Comparison of ENCODE assay signal across 8 mouse cellular contexts in the genomic region with DNA sequence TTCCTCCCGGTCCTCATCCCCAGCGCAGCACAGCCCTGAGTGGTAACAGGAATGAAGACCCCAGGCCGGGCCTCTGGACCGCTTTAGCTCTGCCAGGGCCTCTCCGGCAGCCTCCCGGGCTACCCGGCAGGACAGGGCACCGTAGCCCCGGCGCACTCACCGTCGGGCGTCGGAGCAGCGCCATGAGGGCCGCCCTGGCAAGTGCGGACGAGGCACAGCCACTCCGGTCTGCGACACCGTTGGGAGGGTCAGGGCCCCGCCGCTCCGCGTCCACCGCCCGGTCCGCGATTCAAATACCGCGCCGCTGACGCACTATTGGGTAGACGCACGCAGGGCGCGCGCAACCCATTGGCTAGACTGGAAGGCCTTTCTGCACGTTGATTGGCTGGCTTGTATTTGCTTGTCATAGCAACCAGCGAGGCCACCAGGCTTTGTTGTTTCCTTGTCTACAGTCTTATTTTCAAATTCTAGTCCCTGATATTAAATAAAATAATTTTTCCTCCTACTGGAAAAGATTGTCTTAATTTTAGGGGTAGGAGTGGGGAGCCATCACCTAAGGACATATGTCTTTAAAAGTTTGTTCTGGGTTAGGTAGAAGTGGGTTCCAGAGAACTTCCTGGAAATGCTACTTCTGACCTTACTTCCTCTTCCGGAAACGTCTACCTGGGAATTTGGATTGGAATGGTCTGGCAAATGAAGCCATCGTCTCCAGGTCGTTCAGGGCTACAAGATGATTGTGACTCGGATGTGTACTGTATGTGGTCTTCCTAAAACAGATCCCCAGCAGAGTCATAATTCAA. TPM values are rescaled to one million over a fixed set of nuclear protein-coding genes. Genes with fewer than 3 reads are reported as not detected.
DNase-seq lines count a peak whose midpoint lies in the region; ATAC-seq and TF ChIP-seq lines count a peak whose summit lies in the region.

Gene Ccnb2, minus strand, starts transcription at position 291 of the 800 bp plus-strand sequence.

- H3K36me3 ChIP-seq in ES-Bruce4 (ENCODE audit: control insufficient read depth, insufficient read depth, low read length, poor library complexity, severe bottlenecking), result peaks cover 29% of the 10 kb centered on the region
- H3K36me3 ChIP-seq in forebrain, embryonic 14.5 days (ENCODE audit: control insufficient read depth, insufficient read depth, low read length), result peaks cover 38% of the 10 kb centered on the region
- H3K36me3 ChIP-seq in neural tube, embryonic 15.5 days, result peaks cover 25% of the 10 kb centered on the region

- peak within 1 kb of the TSS; percentile 81 for H3K4me2 ChIP-seq in forebrain, embryonic 14.5 days (ENCODE audit: low read length)
- H3K4me2 ChIP-seq in neural tube, embryonic 15.5 days, result peak within 1 kb of the TSS; percentile 90

- no peak for TF ChIP-seq CTCF in ES-Bruce4 (IDR thresholded peaks at IDR 0.05; ENCODE audit: low read depth, low read length)

- peak within 1 kb of the TSS; percentile 29; the same call in 1 of the 2 replicates for H3K27ac ChIP-seq in ES-Bruce4 (ENCODE audit: insufficient read depth, low read length)
- peak within 1 kb of the TSS; percentile 22; the same call in 1 of the 2 replicates for H3K27ac ChIP-seq in forebrain, embryonic 14.5 days (ENCODE audit: low read depth, low read length)
- no peak within 1 kb of the TSS for H3K27ac ChIP-seq in neural tube, embryonic 15.5 days (replicated peaks)

- intact Hi-C loops in heart, postnatal 14 days (cut with DNase I), result no loop called here

- DNase-seq in forebrain, embryonic 14.5 days (ENCODE audit: low spot score), result peak; percentile 97
- peak; percentile 85 to 89 for DNase-seq in heart, postnatal 14 days
- peak; percentile 84 for DNase-seq in layer of hippocampus, adult 11-12 months (ENCODE audit: low spot score)
- DNase-seq in lung, adult 18-20 months, result peak; percentile 85 to 90
- peak; percentile 73 to 86 for DNase-seq in thymus, adult 18-20 months

- ATAC-seq in cerebellum, adult (ENCODE audit: insufficient number of reproducible peaks, low FRiP score, low TSS enrichment), result peak; percentile 72; the same call in 1 of the 2 replicates
- peak; percentile 97 for ATAC-seq in forebrain, embryonic 14.5 days
- ATAC-seq in neural tube, embryonic 15.5 days (ENCODE audit: low FRiP score), result peak; percentile 96

- 4% methylated on average over 45 of the region's 45 CpGs for WGBS in forebrain, embryonic 14.5 days
- WGBS in neural tube, embryonic 15.5 days, result 2% methylated on average over 45 of the region's 45 CpGs

- peak within 1 kb of the TSS; percentile 88 for H3K9ac ChIP-seq in ES-Bruce4 (ENCODE audit: low read depth, poor library complexity, severe bottlenecking)
- peak within 1 kb of the TSS; percentile 64 for H3K9ac ChIP-seq in forebrain, embryonic 14.5 days (ENCODE audit: low read length)
- H3K9ac ChIP-seq in neural tube, embryonic 15.5 days (replicated peaks), result no peak within 1 kb of the TSS; the same call in none of the 2 replicates

- TF ChIP-seq EP300 in ES-Bruce4 (IDR thresholded peaks at IDR 0.05; ENCODE audit: insufficient read depth, low read depth, low read length), result no peak

- H3K9me3 ChIP-seq in ES-Bruce4 (replicated peaks; ENCODE audit: control insufficient read depth, insufficient read depth, low read length, poor library complexity, severe bottlenecking), result no peaks in the 10 kb centered on the region
- no peaks in the 10 kb centered on the region for H3K9me3 ChIP-seq in forebrain, embryonic 14.5 days (replicated peaks; ENCODE audit: control insufficient read depth, low read length)
- H3K9me3 ChIP-seq in neural tube, embryonic 15.5 days (replicated peaks), result no peaks in the 10 kb centered on the region

- H3K27me3 ChIP-seq in ES-Bruce4 (ENCODE audit: control insufficient read depth, insufficient read depth, low read length, poor library complexity, severe bottlenecking), result no peaks in the 10 kb centered on the region
- H3K27me3 ChIP-seq in forebrain, embryonic 14.5 days (replicated peaks; ENCODE audit: control insufficient read depth, insufficient read depth, low read length), result no peaks in the 10 kb centered on the region
- H3K27me3 ChIP-seq in neural tube, embryonic 15.5 days (replicated peaks), result no peaks in the 10 kb centered on the region

- TF ChIP-seq POLR2A in ES-Bruce4 (IDR thresholded peaks at IDR 0.05; ENCODE audit: insufficient read depth, low read length), result peak; percentile 72

- H3K4me1 ChIP-seq in ES-Bruce4 (ENCODE audit: control insufficient read depth, insufficient read depth, low read length), result peaks cover 2% of the 10 kb centered on the region
- 0 out of 2 replicates have a peak, but pooled peaks cover 3% of the 10 kb centered on the region for H3K4me1 ChIP-seq in forebrain, embryonic 14.5 days (ENCODE audit: control insufficient read depth, insufficient read depth, low read length)
- peaks cover 10% of the 10 kb centered on the region for H3K4me1 ChIP-seq in neural tube, embryonic 15.5 days

- H3K4me3 ChIP-seq in ES-Bruce4 (ENCODE audit: low read depth, low read length), result peak within 1 kb of the TSS; percentile 69
- peak within 1 kb of the TSS; percentile 49 for H3K4me3 ChIP-seq in forebrain, embryonic 14.5 days (ENCODE audit: low read depth, low read length)
- peak within 1 kb of the TSS; percentile 44 for H3K4me3 ChIP-seq in neural tube, embryonic 15.5 days (replicated peaks)

RNA-seq across cellular contexts. Expression of gene Ccnb2, which starts in this region (rescaled TPM):
- 259 and 260 TPM in 2 replicates for polyA plus RNA-seq in ES-Bruce4 (2011; ENCODE audit: insufficient read depth, insufficient read length, low read depth, missing spikeins)
- polyA plus RNA-seq in forebrain, embryonic 14.5 days (2014; fragmentation: Nextera tagmentation; extraction: Ambion mirVana), result 77.7 and 101 TPM in 2 replicates
- total RNA-seq in heart, postnatal 14 days (2021), result 1 to 10 TPM; 6.1 to 9.9 TPM
- 17.9 and 58.6 TPM in 2 replicates for polyA plus RNA-seq in neural tube, embryonic 15.5 days (2015; fragmentation: Nextera tagmentation; extraction: Ambion mirVana)
